Mouse (Mus musculus): ENCODE results near the gene Gucy2g. TPM values are rescaled to one million over a fixed set of nuclear protein-coding genes. Genes with fewer than 3 reads are reported as not detected.

Gucy2g gene
- polyA plus RNA-seq, 1 experiment from 2014 or later = 0.06 TPM

GRCm38 (mm10) chr19:55218192-55218739, 22.8 kb downstream of the Gucy2g start:
- peak; percentile 41; the same call in 1 of the 2 replicates for ATAC-seq (ENCODE audit: insufficient number of reproducible peaks, low FRiP score, low TSS enrichment, low read depth)
- 4% methylated on average over 20 of the region's 20 CpGs for WGBS
- Histone ChIP-seq H3K4me3 (peak overlapping the region; percentile 40), H3K9me3 (no peaks in the 10 kb centered on the region), H3K4me1 (peaks cover 19% of the 10 kb centered on the region; the same call in 1 of the 2 replicates), H3K4me2 (peak overlapping the region; percentile 67), H3K9ac (no peak overlapping the region), H3K27me3 (no peaks in the 10 kb centered on the region), H3K36me3 (no peaks in the 10 kb centered on the region), H3K27ac (no peak overlapping the region)

GRCm38 (mm10) chr19:55217365-55217764, 23.7 kb downstream of the Gucy2g start:
- Histone ChIP-seq H3K4me3 (no peak overlapping the region), H3K9me3 (no peaks in the 10 kb centered on the region), H3K4me2 (no peak overlapping the region), H3K9ac (no peak overlapping the region), H3K36me3 (no peaks in the 10 kb centered on the region), H3K27ac (no peak overlapping the region; the same call in 1 of the 2 replicates), H3K4me1 (peaks cover 19% of the 10 kb centered on the region; the same call in 1 of the 2 replicates), H3K27me3 (no peaks in the 10 kb centered on the region)
- no peak for ATAC-seq (ENCODE audit: insufficient number of reproducible peaks, low FRiP score, low TSS enrichment, low read depth)
- 45% methylated on average over 9 of the region's 9 CpGs for WGBS

GRCm38 (mm10) chr19:55216876-55217275, 24.2 kb downstream of the Gucy2g start:
- Histone ChIP-seq H3K27ac (no peak overlapping the region; the same call in 1 of the 2 replicates), H3K9me3 (no peaks in the 10 kb centered on the region), H3K4me3 (no peak overlapping the region), H3K27me3 (no peaks in the 10 kb centered on the region), H3K36me3 (no peaks in the 10 kb centered on the region), H3K4me1 (peaks cover 19% of the 10 kb centered on the region; the same call in 1 of the 2 replicates), H3K4me2 (no peak overlapping the region), H3K9ac (no peak overlapping the region)
- no peak for ATAC-seq (ENCODE audit: insufficient number of reproducible peaks, low FRiP score, low TSS enrichment, low read depth)
- 77% methylated on average over 4 of the region's 4 CpGs for WGBS

- Histone ChIP-seq H3K9ac (no peak overlapping the region), H3K4me3 (no peak overlapping the region), H3K9me3 (no peaks in the 10 kb centered on the region), H3K27me3 (no peaks in the 10 kb centered on the region), H3K36me3 (no peaks in the 10 kb centered on the region), H3K4me1 (peaks cover 16% of the 10 kb centered on the region; the same call in 1 of the 2 replicates), H3K27ac (peak overlapping the region; percentile 48), H3K4me2 (no peak overlapping the region)
- WGBS = 57% methylated on average over 12 of the region's 12 CpGs
- no peak for ATAC-seq (ENCODE audit: insufficient number of reproducible peaks, low FRiP score, low TSS enrichment, low read depth)
Observed at GRCm38 (mm10) chr19:55213617-55214340, 27.3 kb downstream of the Gucy2g start.

GRCm38 (mm10) chr19:55211698-55212097, 29.3 kb downstream of the Gucy2g start:
- 90% methylated on average over 1 of the region's 1 CpGs for WGBS
- ATAC-seq (ENCODE audit: insufficient number of reproducible peaks, low FRiP score, low TSS enrichment, low read depth) = no peak
- H3K4me2 ChIP-seq = no peak overlapping the region
- H3K27ac ChIP-seq = no peak overlapping the region
- H3K36me3 ChIP-seq = no peaks in the 10 kb centered on the region
- H3K9me3 ChIP-seq = no peaks in the 10 kb centered on the region
- H3K4me3 ChIP-seq = no peak overlapping the region
- no peak overlapping the region for H3K9ac ChIP-seq
- peaks cover 3% of the 10 kb centered on the region; the same call in 1 of the 2 replicates for H3K4me1 ChIP-seq
- no peaks in the 10 kb centered on the region for H3K27me3 ChIP-seq

- Histone ChIP-seq H3K36me3 (no peaks in the 10 kb centered on the region), H3K4me3 (no peak overlapping the region), H3K9me3 (no peaks in the 10 kb centered on the region), H3K9ac (no peak overlapping the region), H3K4me2 (no peak overlapping the region), H3K27ac (no peak overlapping the region), H3K27me3 (no peaks in the 10 kb centered on the region), H3K4me1 (no peaks in the 10 kb centered on the region)
- WGBS = 77% methylated on average over 3 of the region's 3 CpGs
- no peak for ATAC-seq (ENCODE audit: insufficient number of reproducible peaks, low FRiP score, low TSS enrichment, low read depth)
Observed at GRCm38 (mm10) chr19:55209084-55209483, 32.0 kb downstream of the Gucy2g start.

- WGBS = 68% methylated on average over 4 of the region's 4 CpGs
- no peak for ATAC-seq (ENCODE audit: insufficient number of reproducible peaks, low FRiP score, low TSS enrichment, low read depth)
- no peaks in the 10 kb centered on the region for H3K27me3 ChIP-seq
Observed at GRCm38 (mm10) chr19:55208654-55209053, 32.4 kb downstream of the Gucy2g start.

GRCm38 (mm10) chr19:55207746-55208538, 33.1 kb downstream of the Gucy2g start:
- 61% methylated on average over 25 of the region's 25 CpGs for WGBS
- Histone ChIP-seq H3K36me3 (no peaks in the 10 kb centered on the region), H3K27ac (no peak overlapping the region), H3K4me1 (no peaks in the 10 kb centered on the region), H3K4me2 (no peak overlapping the region), H3K9ac (no peak overlapping the region), H3K9me3 (no peaks in the 10 kb centered on the region), H3K27me3 (no peaks in the 10 kb centered on the region), H3K4me3 (no peak overlapping the region)
- no peak for ATAC-seq (ENCODE audit: insufficient number of reproducible peaks, low FRiP score, low TSS enrichment, low read depth)

More at GRCm38 (mm10) chr19:55208654-55209053, 32.4 kb downstream of the Gucy2g start:
- H3K4me1 ChIP-seq = no peaks in the 10 kb centered on the region
- H3K4me2 ChIP-seq = no peak overlapping the region
- H3K9ac ChIP-seq = no peak overlapping the region
- H3K27ac ChIP-seq = no peak overlapping the region
- no peaks in the 10 kb centered on the region for H3K9me3 ChIP-seq
- H3K36me3 ChIP-seq = no peaks in the 10 kb centered on the region
- no peak overlapping the region for H3K4me3 ChIP-seq

GRCm38 (mm10) chr19:55207205-55207604, 33.8 kb downstream of the Gucy2g start:
- 53% methylated on average over 6 of the region's 6 CpGs for WGBS
- Histone ChIP-seq H3K36me3 (no peaks in the 10 kb centered on the region), H3K4me1 (no peaks in the 10 kb centered on the region), H3K9me3 (no peaks in the 10 kb centered on the region), H3K27me3 (no peaks in the 10 kb centered on the region), H3K4me2 (no peak overlapping the region), H3K4me3 (no peak overlapping the region), H3K9ac (no peak overlapping the region), H3K27ac (no peak overlapping the region)
- ATAC-seq (ENCODE audit: insufficient number of reproducible peaks, low FRiP score, low TSS enrichment, low read depth) = no peak

- Histone ChIP-seq H3K36me3 (no peaks in the 10 kb centered on the region), H3K4me3 (no peak overlapping the region), H3K9ac (no peak overlapping the region), H3K27me3 (no peaks in the 10 kb centered on the region), H3K27ac (no peak overlapping the region), H3K9me3 (no peaks in the 10 kb centered on the region), H3K4me1 (no peaks in the 10 kb centered on the region), H3K4me2 (no peak overlapping the region)
- ATAC-seq (ENCODE audit: insufficient number of reproducible peaks, low FRiP score, low TSS enrichment, low read depth) = no peak
- 33% methylated on average over 8 of the region's 8 CpGs for WGBS
Observed at GRCm38 (mm10) chr19:55206482-55207138, 34.4 kb downstream of the Gucy2g start.

GRCm38 (mm10) chr19:55198303-55198702, 42.7 kb downstream of the Gucy2g start:
- Histone ChIP-seq H3K4me2 (no peak overlapping the region), H3K4me1 (no peaks in the 10 kb centered on the region), H3K9ac (no peak overlapping the region), H3K4me3 (no peak overlapping the region), H3K9me3 (no peaks in the 10 kb centered on the region), H3K27ac (no peak overlapping the region), H3K27me3 (0 out of 2 replicates have a peak, but pooled peaks cover 5% of the 10 kb centered on the region), H3K36me3 (no peaks in the 10 kb centered on the region)
- no peak for ATAC-seq (ENCODE audit: insufficient number of reproducible peaks, low FRiP score, low TSS enrichment, low read depth)
- WGBS = 30% methylated on average over 5 of the region's 5 CpGs
